Comparison of ENCODE assay signal across 15 mouse cellular contexts in genomic region chr2:6729984-6730383, GRCm38 (mm10).
A peak's percentile ranks its signal among the peaks of the same experiment; 100 is the strongest.
DNase-seq lines count a peak whose midpoint lies in the region; ATAC-seq and TF ChIP-seq lines count a peak whose summit lies in the region.
"Had no signal": no experiment of that assay in that cellular context is flagged by ENCODE, and none has a peak within 500 bp of the region (broad histone marks: within the 10 kb centered on the region; RNA-seq: fewer than 3 reads in every experiment).

No protein-coding gene starts in this region.

- no peaks in the 10 kb centered on the region for H3K27me3 ChIP-seq in forebrain, embryonic 12.5 days
- H3K27me3 ChIP-seq in forebrain, embryonic 16.5 days (replicated peaks; ENCODE audit: control insufficient read depth, insufficient read depth, low read length): no peaks in the 10 kb centered on the region
- no peaks in the 10 kb centered on the region for H3K27me3 ChIP-seq in hindbrain, embryonic 13.5 days
- no peaks in the 10 kb centered on the region for H3K27me3 ChIP-seq in hindbrain, embryonic 14.5 days (ENCODE audit: control insufficient read depth, insufficient read depth, low read length)
- no peaks in the 10 kb centered on the region for H3K27me3 ChIP-seq in CH12.LX (replicated peaks)
- H3K27me3 ChIP-seq: embryonic facial prominence, embryonic 13.5 days; lung, embryonic 15.5 days had no signal

- no peak for TF ChIP-seq EP300 in CH12.LX (IDR thresholded peaks at IDR 0.05; ENCODE audit: low read length)

- H3K4me3 ChIP-seq in forebrain, embryonic 12.5 days (replicated peaks): no peak overlapping the region
- H3K4me3 ChIP-seq in forebrain, embryonic 16.5 days (replicated peaks; ENCODE audit: low read length): no peak overlapping the region
- no peak overlapping the region for H3K4me3 ChIP-seq in hindbrain, embryonic 13.5 days
- H3K4me3 ChIP-seq in hindbrain, embryonic 14.5 days (replicated peaks; ENCODE audit: low read length): no peak overlapping the region
- H3K4me3 ChIP-seq in CH12.LX (replicated peaks in 1 of 3; ENCODE audit: low read depth in 2 of 3, low read length in 2 of 3, poor library complexity in 1 of 3): no peak overlapping the region
- H3K4me3 ChIP-seq: embryonic facial prominence, embryonic 13.5 days; heart, adult 2 months; lung, embryonic 15.5 days had no signal

- H3K4me2 ChIP-seq in forebrain, embryonic 12.5 days: no peak overlapping the region
- H3K4me2 ChIP-seq in forebrain, embryonic 16.5 days (ENCODE audit: low read length): no peak overlapping the region
- H3K4me2 ChIP-seq in hindbrain, embryonic 13.5 days: no peak overlapping the region
- H3K4me2 ChIP-seq in hindbrain, embryonic 14.5 days (replicated peaks): no peak overlapping the region
- H3K4me2 ChIP-seq in CH12.LX (ENCODE audit: insufficient read depth, low read depth, poor library complexity, severe bottlenecking): peak overlapping the region; percentile 93
- H3K4me2 ChIP-seq: embryonic facial prominence, embryonic 13.5 days; lung, embryonic 15.5 days had no signal

- H3K4me1 ChIP-seq in forebrain, embryonic 12.5 days: peaks cover 12% of the 10 kb centered on the region
- H3K4me1 ChIP-seq in forebrain, embryonic 16.5 days (replicated peaks; ENCODE audit: control insufficient read depth, insufficient read depth, low read length): peaks cover 47% of the 10 kb centered on the region
- H3K4me1 ChIP-seq in hindbrain, embryonic 13.5 days (replicated peaks): peaks cover 32% of the 10 kb centered on the region
- H3K4me1 ChIP-seq in hindbrain, embryonic 14.5 days (replicated peaks; ENCODE audit: control insufficient read depth, insufficient read depth, low read length): peaks cover 20% of the 10 kb centered on the region
- peaks cover 16 to 29% of the 10 kb centered on the region in 2 experiments; a peak in 3 of 4 replicates for H3K4me1 ChIP-seq in CH12.LX (ENCODE audit: control insufficient read depth in 1 of 2, insufficient read depth in 2 of 2)
- H3K4me1 ChIP-seq: embryonic facial prominence, embryonic 13.5 days; lung, embryonic 15.5 days had no signal

- 0 out of 2 replicates have a peak overlapping the region, but pooled peaks have one; percentile 36 for H3K27ac ChIP-seq in forebrain, embryonic 12.5 days
- H3K27ac ChIP-seq in forebrain, embryonic 16.5 days (ENCODE audit: low read length): no peak overlapping the region
- 0 out of 2 replicates have a peak overlapping the region, but pooled peaks have one; percentile 5 for H3K27ac ChIP-seq in hindbrain, embryonic 13.5 days
- no peak overlapping the region for H3K27ac ChIP-seq in hindbrain, embryonic 14.5 days
- no peak overlapping the region for H3K27ac ChIP-seq in CH12.LX (ENCODE audit: insufficient read depth, low read depth)
- H3K27ac ChIP-seq: embryonic facial prominence, embryonic 13.5 days; heart, adult 2 months; lung, embryonic 15.5 days had no signal

- H3K9me3 ChIP-seq in forebrain, embryonic 12.5 days: no peaks in the 10 kb centered on the region
- H3K9me3 ChIP-seq in forebrain, embryonic 16.5 days (ENCODE audit: control insufficient read depth, low read length): no peaks in the 10 kb centered on the region
- H3K9me3 ChIP-seq in hindbrain, embryonic 13.5 days: no peaks in the 10 kb centered on the region
- H3K9me3 ChIP-seq in hindbrain, embryonic 14.5 days (ENCODE audit: control insufficient read depth, low read length): no peaks in the 10 kb centered on the region
- H3K9me3 ChIP-seq in CH12.LX (replicated peaks; ENCODE audit: low read length): no peaks in the 10 kb centered on the region
- H3K9me3 ChIP-seq: embryonic facial prominence, embryonic 13.5 days; lung, embryonic 15.5 days had no signal

- in situ Hi-C loops in CH12.LX (cut with MboI; ENCODE audit: low pct_ligation_motif_present, low pct_unique_long_range_greater_than_20kb, low sequenced_read_pairs): loop anchor here (10.0 kb wide), 1 partner anchor 165 kb away; no protein-coding TSS in a partner anchor

- dilution Hi-C loops in CH12.LX (cut with MboI; ENCODE audit: extremely low pct_ligation_motif_present, extremely low pct_unique_long_range_greater_than_20kb, low sequenced_read_pairs): no loop called here

- TF ChIP-seq POLR2A in CH12.LX (IDR thresholded peaks at IDR 0.05; ENCODE audit: low read depth, low read length): no peak

- no peaks in the 10 kb centered on the region for H3K79me2 ChIP-seq in CH12.LX (replicated peaks; ENCODE audit: control insufficient read depth, extremely low read depth, insufficient read depth, poor library complexity, severe bottlenecking)

- no peak for TF ChIP-seq CTCF in CH12.LX (conservative IDR thresholded peaks at IDR 0.05 in 1 of 2, IDR thresholded peaks at IDR 0.05 in 1 of 2; ENCODE audit: low read depth in 2 of 2, low read length in 2 of 2)

- TF ChIP-seq RAD21 in CH12.LX (IDR thresholded peaks at IDR 0.05; ENCODE audit: low read depth, low read length): no peak

- H3K9ac ChIP-seq in forebrain, embryonic 12.5 days: no peak overlapping the region
- H3K9ac ChIP-seq in forebrain, embryonic 16.5 days (replicated peaks; ENCODE audit: low read depth, low read length): no peak overlapping the region
- H3K9ac ChIP-seq in hindbrain, embryonic 13.5 days: no peak overlapping the region
- H3K9ac ChIP-seq in hindbrain, embryonic 14.5 days: no peak overlapping the region
- peak overlapping the region; percentile 2 for H3K9ac ChIP-seq in CH12.LX (ENCODE audit: insufficient read depth, low read depth)
- H3K9ac ChIP-seq: embryonic facial prominence, embryonic 13.5 days; lung, embryonic 15.5 days had no signal

- 54% methylated on average over 9 of the region's 9 CpGs for WGBS in forebrain, embryonic 12.5 days
- WGBS in forebrain, embryonic 16.5 days: 46% methylated on average over 9 of the region's 9 CpGs
- 38% methylated on average over 9 of the region's 9 CpGs for WGBS in hindbrain, embryonic 13.5 days
- 45% methylated on average over 9 of the region's 9 CpGs for WGBS in hindbrain, embryonic 14.5 days

- ATAC-seq in forebrain, embryonic 12.5 days (ENCODE audit: low FRiP score): no peak
- ATAC-seq in forebrain, embryonic 16.5 days: no peak
- no peak for ATAC-seq in hindbrain, embryonic 13.5 days (ENCODE audit: low FRiP score)
- ATAC-seq in hindbrain, embryonic 14.5 days (ENCODE audit: low FRiP score): no peak
- ATAC-seq in CD4-positive, CD25-positive, alpha-beta regulatory T cell, adult 4 months: peak; percentile 52

- DNase-seq in hindbrain, embryonic 14.5 days (ENCODE audit: low spot score): no peak
- no peak for DNase-seq in CH12.LX (ENCODE audit: extremely low read depth)
- DNase-seq in lung, postnatal 36 days: no peak
- no peak for DNase-seq in frontal cortex, postnatal 10 days (ENCODE audit: low spot score in 2 of 2)
- DNase-seq: heart, adult 2 months; kidney, adult 18-20 months; kidney, postnatal 25 days; liver; right cerebral cortex, postnatal 25 days had no signal

- H3K36me3 ChIP-seq in forebrain, embryonic 12.5 days (replicated peaks): no peaks in the 10 kb centered on the region
- H3K36me3 ChIP-seq in forebrain, embryonic 16.5 days (ENCODE audit: control insufficient read depth, insufficient read depth): no peaks in the 10 kb centered on the region
- H3K36me3 ChIP-seq in hindbrain, embryonic 13.5 days: no peaks in the 10 kb centered on the region
- H3K36me3 ChIP-seq in hindbrain, embryonic 14.5 days (replicated peaks; ENCODE audit: control insufficient read depth, insufficient read depth): no peaks in the 10 kb centered on the region
- H3K36me3 ChIP-seq in CH12.LX (replicated peaks in 1 of 2; ENCODE audit: control insufficient read depth in 1 of 2, insufficient read depth in 1 of 2, low read length in 1 of 2): no peaks in the 10 kb centered on the region
- H3K36me3 ChIP-seq: embryonic facial prominence, embryonic 13.5 days; lung, embryonic 15.5 days had no signal

TF ChIP-seq in CH12.LX, 34 proteins besides CTCF, POLR2A, EP300 and RAD21:
- TF ChIP-seq USF2 (conservative IDR thresholded peaks at IDR 0.05; ENCODE audit: low read depth, low read length) (no peak), JUN (IDR thresholded peaks at IDR 0.05; ENCODE audit: insufficient read depth, low read depth, low read length) (no peak), ZNF384 (IDR thresholded peaks at IDR 0.05; ENCODE audit: low read depth, low read length) (no peak), MAZ (IDR thresholded peaks at IDR 0.05; ENCODE audit: low read depth, low read length) (no peak), ZKSCAN1 (IDR thresholded peaks at IDR 0.05; ENCODE audit: borderline replicate concordance, low read depth, low read length) (no peak), UBTF (IDR thresholded peaks at IDR 0.05; ENCODE audit: low read depth, low read length) (no peak), CHD1 (IDR thresholded peaks at IDR 0.05; ENCODE audit: low read depth, low read length) (no peak), GABPA (IDR thresholded peaks at IDR 0.05; ENCODE audit: insufficient replicate concordance, low read depth, low read length) (no peak), E2F4 (IDR thresholded peaks at IDR 0.05; ENCODE audit: insufficient replicate concordance, low read depth, low read length) (no peak), MXI1 (IDR thresholded peaks at IDR 0.05; ENCODE audit: low read depth, low read length) (no peak), HCFC1 (IDR thresholded peaks at IDR 0.05; ENCODE audit: low read depth, low read length) (no peak), PAX5 (IDR thresholded peaks at IDR 0.05; ENCODE audit: low read length) (no peak), NRF1 (IDR thresholded peaks at IDR 0.05; ENCODE audit: low read depth, low read length) (no peak), ZMIZ1 (IDR thresholded peaks at IDR 0.05; ENCODE audit: low read depth, low read length) (no peak)

Comparison
In these comparisons a context has a peak if more than half of its experiments do, and no peak if none do; other contexts are left out.
1. H3K27ac ChIP-seq: peak in forebrain, embryonic 12.5 days (single experiment) and hindbrain, embryonic 13.5 days (single experiment); none in forebrain, embryonic 16.5 days (single experiment), hindbrain, embryonic 14.5 days (single experiment) and CH12.LX (single experiment).